Mouse (Mus musculus) right cerebral cortex, postnatal 10 days (tissue): ENCODE measurements around the gene Olfr1191-ps1.
"Not testable (repeated sequence)": the region's sequence is repeated elsewhere in the genome, so short reads cannot be mapped to it uniquely, and the experiment has no call there.

Experiments
- DNase-seq, 2 experiments: peaks; one replicate each; pipeline ENCODE4 v3.0.0; 2021; ENCODE audit warnings: low spot score in 2 of 2

Gene Olfr1191-ps1

GRCm38 (mm10) chr2:88640242-88640641 lies at the start of gene Olfr1191-ps1:
TSS of gene Olfr1191-ps1 (plus strand) at chr2:88640542.
- DNase-seq: not testable (repeated sequence)

GRCm38 (mm10) chr2:88648209-88648608 lies 7.9 kb downstream of the Olfr1191-ps1 start, which contains the start of gene Olfr1192-ps1:
TSS of gene Olfr1192-ps1 (plus strand) at chr2:88648509.
- DNase-seq: no peak

- DNase-seq: not testable (repeated sequence)
These were observed 35.0 kb downstream of the Olfr1191-ps1 start, which contains the start of gene Olfr1193 for GRCm38 (mm10) chr2:88675328-88675727. TSS of gene Olfr1193 (plus strand) at chr2:88675628.

DNA sequence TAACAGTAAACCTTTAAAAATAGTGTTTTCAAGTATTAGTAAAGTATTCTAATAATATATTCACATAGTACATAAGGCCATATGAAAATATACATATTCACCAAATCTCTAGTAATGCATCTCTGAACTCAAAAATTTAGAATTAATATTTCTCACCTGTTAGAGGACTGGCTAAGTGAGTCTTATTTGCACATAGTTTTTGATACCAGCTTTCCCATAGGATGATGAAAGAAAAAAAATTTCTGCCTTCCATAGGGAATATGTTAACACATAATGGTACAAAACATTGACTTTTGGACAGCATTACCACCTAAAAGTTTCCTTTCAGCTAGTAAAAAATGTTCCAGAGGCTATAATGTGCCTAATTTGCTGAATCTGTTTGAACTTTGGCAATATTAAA lies 48.7 kb downstream of the Olfr1191-ps1 start, which contains the start of gene Olfr1195:
TSS of gene Olfr1195 (minus strand) at position 101 of the 400 bp plus-strand sequence.
- no peak for DNase-seq
